Mouse (Mus musculus) spleen, postnatal 14 days (tissue): ENCODE results near the gene Nudt14.

ENCODE experiments used
- DNase-seq, 2 experiments: peaks; one replicate each; pipeline ENCODE4 v3.0.0; 2021 to 2022; ENCODE audit warnings: low spot score in 2 of 2

Gene Nudt14

GRCm38 (mm10) chr12:112941776-112942713, at the start of gene Nudt14:
Gene Nudt14 (minus strand): TSS chr12:112942124.
- peak; percentile 48 to 57 for DNase-seq

GRCm38 (mm10) chr12:112991444-112991843, 49.5 kb upstream of the Nudt14 start:
- no peak for DNase-seq

- DNase-seq: no peak
Measured at GRCm38 (mm10) chr12:112990706-112991405, 48.9 kb upstream of the Nudt14 start.

GRCm38 (mm10) chr12:112987877-112988276, 46.0 kb upstream of the Nudt14 start:
- DNase-seq: peak in 1 of 2 experiments; percentile 60

- DNase-seq: peak in 1 of 2 experiments; percentile 21
Measured at GRCm38 (mm10) chr12:112985346-112985745, 43.4 kb upstream of the Nudt14 start.

GRCm38 (mm10) chr12:112982031-112982430, 40.1 kb upstream of the Nudt14 start:
- no peak for DNase-seq

- DNase-seq: no peak
Measured at GRCm38 (mm10) chr12:112977156-112977555, 35.2 kb upstream of the Nudt14 start.

- peak; percentile 74 to 83 for DNase-seq
Measured at GRCm38 (mm10) chr12:112976371-112977073, 34.6 kb upstream of the Nudt14 start, which contains the start of gene Btbd6. Gene Btbd6 (plus strand): TSS chr12:112976482.

- no peak for DNase-seq
Measured at GRCm38 (mm10) chr12:112974736-112975135, 32.8 kb upstream of the Nudt14 start.

GRCm38 (mm10) chr12:112969616-112970015, 27.7 kb upstream of the Nudt14 start:
- no peak for DNase-seq

- DNase-seq: no peak
Measured at GRCm38 (mm10) chr12:112968943-112969342, 27.0 kb upstream of the Nudt14 start.

GRCm38 (mm10) chr12:112965783-112966182, 23.9 kb upstream of the Nudt14 start:
- DNase-seq: no peak

- no peak for DNase-seq
Measured at GRCm38 (mm10) chr12:112961872-112962271, 19.9 kb upstream of the Nudt14 start.

GRCm38 (mm10) chr12:112961428-112961827, 19.5 kb upstream of the Nudt14 start:
- no peak for DNase-seq

- DNase-seq: no peak
Measured at GRCm38 (mm10) chr12:112959421-112959820, 17.5 kb upstream of the Nudt14 start.

GRCm38 (mm10) chr12:112958303-112958702, 16.4 kb upstream of the Nudt14 start:
- DNase-seq: peak in 1 of 2 experiments; percentile 42

GRCm38 (mm10) chr12:112955800-112956199, 13.9 kb upstream of the Nudt14 start:
- DNase-seq: peak; percentile 57 to 74

GRCm38 (mm10) chr12:112952926-112953565, 11.1 kb upstream of the Nudt14 start:
- DNase-seq: no peak

- no peak for DNase-seq
Measured at GRCm38 (mm10) chr12:112952433-112952832, 10.5 kb upstream of the Nudt14 start.

- no peak for DNase-seq
Measured at GRCm38 (mm10) chr12:112951150-112951842, 9.4 kb upstream of the Nudt14 start.

GRCm38 (mm10) chr12:112950761-112951129, 8.8 kb upstream of the Nudt14 start:
- DNase-seq: no peak
